Mouse (Mus musculus): ENCODE measurements around the gene Slain2. TPM values are rescaled to one million over a fixed set of nuclear protein-coding genes. Genes with fewer than 3 reads are reported as not detected.
A peak's percentile ranks its signal among the peaks of the same experiment; 100 is the strongest.

Slain2 gene
- polyA plus RNA-seq, 1 experiment from 2014 or later, result 13.4 TPM

GRCm38 (mm10) chr5:72904903-72905790, 9.0 kb upstream of the Slain2 start:
- Histone ChIP-seq H3K4me1 (peaks cover 24% of the 10 kb centered on the region), H3K9ac (no peak overlapping the region), H3K9me3 (replicated peaks) (no peaks in the 10 kb centered on the region), H3K27me3 (replicated peaks) (no peaks in the 10 kb centered on the region), H3K4me2 (no peak overlapping the region), H3K36me3 (no peaks in the 10 kb centered on the region), H3K4me3 (no peak overlapping the region), H3K27ac (no peak overlapping the region)
- no peak for ATAC-seq
- WGBS (ENCODE audit: insufficient replicate concordance), result 65% methylated on average over 18 of the region's 18 CpGs

- Histone ChIP-seq H3K9me3 (replicated peaks) (no peaks in the 10 kb centered on the region), H3K27me3 (replicated peaks) (no peaks in the 10 kb centered on the region), H3K4me1 (peaks cover 45% of the 10 kb centered on the region), H3K36me3 (no peaks in the 10 kb centered on the region), H3K9ac (no peak overlapping the region), H3K4me2 (no peak overlapping the region), H3K27ac (no peak overlapping the region), H3K4me3 (no peak overlapping the region)
- no peak for ATAC-seq
- 68% methylated on average over 6 of the region's 6 CpGs for WGBS (ENCODE audit: insufficient replicate concordance)
These were observed 6.7 kb upstream of the Slain2 start for GRCm38 (mm10) chr5:72907402-72907801.

- no peaks in the 10 kb centered on the region for H3K9me3 ChIP-seq (replicated peaks)
- peaks cover 55% of the 10 kb centered on the region for H3K4me1 ChIP-seq
- no peaks in the 10 kb centered on the region for H3K36me3 ChIP-seq
- no peak overlapping the region for H3K4me3 ChIP-seq
- WGBS (ENCODE audit: insufficient replicate concordance), result 51% methylated on average over 8 of the region's 8 CpGs
- H3K27ac ChIP-seq, result no peak overlapping the region
- H3K27me3 ChIP-seq (replicated peaks), result no peaks in the 10 kb centered on the region
- no peak overlapping the region for H3K9ac ChIP-seq
- H3K4me2 ChIP-seq, result no peak overlapping the region
- ATAC-seq, result no peak
These were observed 5.7 kb upstream of the Slain2 start for GRCm38 (mm10) chr5:72908324-72908936.

- H3K4me3 ChIP-seq, result no peak overlapping the region
- peak overlapping the region; percentile 50; the same call in 1 of the 2 replicates for H3K27ac ChIP-seq
- H3K4me2 ChIP-seq, result no peak overlapping the region
- ATAC-seq, result no peak
- 15% methylated on average over 4 of the region's 4 CpGs for WGBS (ENCODE audit: insufficient replicate concordance)
- H3K9me3 ChIP-seq (replicated peaks), result no peaks in the 10 kb centered on the region
- peaks cover 57% of the 10 kb centered on the region for H3K4me1 ChIP-seq
- H3K27me3 ChIP-seq (replicated peaks), result no peaks in the 10 kb centered on the region
- H3K9ac ChIP-seq, result no peak overlapping the region
- no peaks in the 10 kb centered on the region for H3K36me3 ChIP-seq
These were observed 4.7 kb upstream of the Slain2 start for GRCm38 (mm10) chr5:72909363-72909762.

GRCm38 (mm10) chr5:72910373-72910772, 3.7 kb upstream of the Slain2 start:
- no peak overlapping the region for H3K4me3 ChIP-seq
- peaks cover 57% of the 10 kb centered on the region for H3K4me1 ChIP-seq
- no peak for ATAC-seq
- no peak overlapping the region for H3K9ac ChIP-seq
- H3K9me3 ChIP-seq (replicated peaks), result no peaks in the 10 kb centered on the region
- no peaks in the 10 kb centered on the region for H3K36me3 ChIP-seq
- no peak overlapping the region for H3K27ac ChIP-seq
- 82% methylated on average over 1 of the region's 1 CpGs for WGBS (ENCODE audit: insufficient replicate concordance)
- H3K4me2 ChIP-seq, result no peak overlapping the region
- no peaks in the 10 kb centered on the region for H3K27me3 ChIP-seq (replicated peaks)

GRCm38 (mm10) chr5:72911284-72911683, 2.8 kb upstream of the Slain2 start:
- H3K9ac ChIP-seq, result no peak overlapping the region
- 28% methylated on average over 3 of the region's 3 CpGs for WGBS (ENCODE audit: insufficient replicate concordance)
- no peaks in the 10 kb centered on the region for H3K9me3 ChIP-seq (replicated peaks)
- no peak overlapping the region for H3K27ac ChIP-seq
- H3K27me3 ChIP-seq (replicated peaks), result peaks cover 7% of the 10 kb centered on the region
- H3K4me1 ChIP-seq, result peaks cover 66% of the 10 kb centered on the region
- H3K36me3 ChIP-seq, result no peaks in the 10 kb centered on the region
- no peak for ATAC-seq
- H3K4me2 ChIP-seq, result no peak overlapping the region
- H3K4me3 ChIP-seq, result no peak overlapping the region

- peak overlapping the region; percentile 88 for H3K9ac ChIP-seq
- peak overlapping the region; percentile 91 for H3K27ac ChIP-seq
- no peak; the same call in none of the 2 replicates for ATAC-seq
- H3K27me3 ChIP-seq (replicated peaks), result peaks cover 8% of the 10 kb centered on the region
- H3K4me3 ChIP-seq, result peak overlapping the region; percentile 92
- no peaks in the 10 kb centered on the region for H3K36me3 ChIP-seq
- H3K4me2 ChIP-seq, result peak overlapping the region; percentile 98
- no peaks in the 10 kb centered on the region for H3K9me3 ChIP-seq (replicated peaks)
- under 1% methylated on average over 66 of the region's 66 CpGs for WGBS (ENCODE audit: insufficient replicate concordance)
- H3K4me1 ChIP-seq, result peaks cover 64% of the 10 kb centered on the region
These were observed 793 bp downstream of the Slain2 start for GRCm38 (mm10) chr5:72914633-72915561.

- Histone ChIP-seq H3K4me1 (peaks cover 55% of the 10 kb centered on the region), H3K9me3 (replicated peaks) (no peaks in the 10 kb centered on the region), H3K4me2 (peak overlapping the region; percentile 98), H3K27ac (no peak overlapping the region), H3K27me3 (replicated peaks) (peaks cover 8% of the 10 kb centered on the region), H3K36me3 (no peaks in the 10 kb centered on the region), H3K9ac (0 out of 2 replicates have a peak overlapping the region, but pooled peaks have one; percentile 88), H3K4me3 (peak overlapping the region; percentile 92)
- WGBS (ENCODE audit: insufficient replicate concordance), result 51% methylated on average over 4 of the region's 4 CpGs
- ATAC-seq, result no peak
These were observed 1.9 kb downstream of the Slain2 start for GRCm38 (mm10) chr5:72916048-72916447.

GRCm38 (mm10) chr5:72916851-72917250, 2.7 kb downstream of the Slain2 start:
- Histone ChIP-seq H3K4me2 (peak overlapping the region; percentile 98), H3K27ac (no peak overlapping the region)

GRCm38 (mm10) chr5:72920416-72920815, 6.3 kb downstream of the Slain2 start:
- H3K27ac ChIP-seq, result no peak overlapping the region
- 84% methylated on average over 4 of the region's 4 CpGs for WGBS (ENCODE audit: insufficient replicate concordance)
- H3K4me1 ChIP-seq, result peaks cover 30% of the 10 kb centered on the region
- no peak for ATAC-seq
- H3K4me3 ChIP-seq, result no peak overlapping the region
- H3K36me3 ChIP-seq, result no peaks in the 10 kb centered on the region
- H3K9ac ChIP-seq, result no peak overlapping the region
- no peaks in the 10 kb centered on the region for H3K9me3 ChIP-seq (replicated peaks)
- peaks cover 8% of the 10 kb centered on the region for H3K27me3 ChIP-seq (replicated peaks)
- H3K4me2 ChIP-seq, result no peak overlapping the region

More at GRCm38 (mm10) chr5:72916851-72917250, 2.7 kb downstream of the Slain2 start:
- H3K9ac ChIP-seq, result no peak overlapping the region
- H3K4me1 ChIP-seq, result peaks cover 47% of the 10 kb centered on the region
- no peak overlapping the region for H3K4me3 ChIP-seq
- peaks cover 8% of the 10 kb centered on the region for H3K27me3 ChIP-seq (replicated peaks)
- H3K36me3 ChIP-seq, result no peaks in the 10 kb centered on the region
- no peaks in the 10 kb centered on the region for H3K9me3 ChIP-seq (replicated peaks)
- no peak for ATAC-seq
- WGBS (ENCODE audit: insufficient replicate concordance), result 8% methylated on average over 1 of the region's 1 CpGs

- Histone ChIP-seq H3K4me1 (peaks cover 22% of the 10 kb centered on the region), H3K9me3 (replicated peaks) (no peaks in the 10 kb centered on the region), H3K27me3 (replicated peaks) (peaks cover 2% of the 10 kb centered on the region), H3K36me3 (no peaks in the 10 kb centered on the region), H3K4me3 (no peak overlapping the region), H3K27ac (no peak overlapping the region), H3K9ac (no peak overlapping the region), H3K4me2 (no peak overlapping the region)
- 78% methylated on average over 8 of the region's 8 CpGs for WGBS (ENCODE audit: insufficient replicate concordance)
- ATAC-seq, result no peak
These were observed 7.1 kb downstream of the Slain2 start for GRCm38 (mm10) chr5:72921171-72921570.

Data from liver, embryonic 12.5 days (tissue).